Mouse (Mus musculus): ENCODE results near the gene Igf2bp1.

DNA sequence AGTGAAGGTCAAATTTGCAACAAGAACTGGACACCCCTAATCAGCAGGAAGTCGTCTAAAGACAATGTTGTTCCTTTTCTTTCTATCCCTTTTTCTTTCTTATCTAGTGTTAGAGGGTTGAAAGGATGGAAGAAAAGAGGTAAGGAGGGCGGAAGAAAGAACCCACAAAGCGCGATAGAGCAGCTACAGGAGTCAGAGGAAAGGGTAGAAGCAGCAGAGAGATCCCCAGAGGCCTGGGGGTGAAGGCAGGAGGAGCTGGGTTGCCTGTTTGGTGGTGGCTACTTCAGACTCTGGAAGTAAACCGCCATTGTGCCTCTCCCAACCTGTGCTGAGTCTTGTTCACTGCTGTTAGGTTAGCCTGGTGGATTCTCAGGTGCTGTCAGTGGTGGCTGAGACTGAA, 22.4 kb upstream of the Igf2bp1 start:
- TF ChIP-seq CTCF (IDR thresholded peaks at IDR 0.05; ENCODE audit: low read depth, low read length): no peak
- TF ChIP-seq GATA1 (IDR thresholded peaks at IDR 0.05; ENCODE audit: borderline replicate concordance, low read length): no peak
